In the genomic region with DNA sequence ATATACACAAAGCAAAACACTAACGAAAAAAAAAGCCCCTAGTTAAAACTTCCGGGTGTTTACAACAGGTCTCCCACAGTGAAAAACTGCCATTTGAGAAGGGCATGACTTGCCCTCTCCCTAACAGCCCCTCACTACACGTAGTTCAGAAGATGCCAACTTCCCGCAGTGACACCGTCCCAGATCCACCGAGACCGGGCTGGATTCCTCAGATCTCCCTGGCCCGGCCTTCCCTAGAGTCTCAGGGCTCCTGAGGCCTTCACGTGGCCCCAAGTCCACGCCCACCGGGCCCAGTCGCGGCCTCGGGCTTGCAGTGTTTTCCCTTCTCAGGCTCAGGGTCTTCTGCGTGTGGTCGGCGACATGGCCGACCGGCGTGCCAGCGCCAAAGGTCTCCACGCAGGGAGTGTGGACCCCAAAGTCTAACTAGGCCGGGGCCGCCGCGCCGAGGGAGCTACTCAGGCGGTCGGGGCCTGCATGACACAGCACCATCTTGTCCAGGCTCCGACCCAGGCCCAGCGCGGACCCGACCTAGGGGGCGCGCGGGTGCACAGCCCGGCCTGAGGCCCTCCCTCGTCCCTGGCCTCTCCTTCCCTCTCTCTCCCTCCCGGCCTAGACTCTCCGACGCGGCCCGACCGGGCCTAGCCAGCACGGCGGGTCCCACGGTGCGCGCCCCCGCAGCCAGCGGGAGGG, we compare ENCODE assay signal across 8 mouse cellular contexts. TPM values are rescaled to one million over a fixed set of nuclear protein-coding genes. Genes with fewer than 3 reads are reported as not detected.
DNase-seq lines count a peak whose midpoint lies in the region; ATAC-seq and TF ChIP-seq lines count a peak whose summit lies in the region.

No protein-coding gene starts in this region.

- peak overlapping the region; percentile 93 for H3K4me2 ChIP-seq in hindbrain, postnatal 0 days (ENCODE audit: low read depth, low read length)

- peak overlapping the region; percentile 99 for H3K27ac ChIP-seq in gastrocnemius, adult 2 months
- H3K27ac ChIP-seq in hindbrain, postnatal 0 days: peak overlapping the region; percentile 99

- peaks cover 16% of the 10 kb centered on the region for H3K4me1 ChIP-seq in hindbrain, postnatal 0 days (ENCODE audit: insufficient read depth, low read length)
- peaks cover 37% of the 10 kb centered on the region for H3K4me1 ChIP-seq in megakaryocyte, embryonic 14.5 days

- peak overlapping the region; percentile 97 for H3K9ac ChIP-seq in hindbrain, postnatal 0 days (replicated peaks; ENCODE audit: low read length)

- H3K9me3 ChIP-seq in hindbrain, postnatal 0 days (ENCODE audit: low read length): no peaks in the 10 kb centered on the region
- H3K9me3 ChIP-seq in megakaryocyte, embryonic 14.5 days: no peaks in the 10 kb centered on the region

- peak; percentile 88 for DNase-seq in gastrocnemius, adult 2 months
- DNase-seq in hindbrain, postnatal 0 days (ENCODE audit: low spot score): peak; percentile 77
- peak; percentile 49 to 50 for DNase-seq in left cerebral cortex, adult 8-10 months (ENCODE audit: low spot score in 2 of 2)
- DNase-seq in right cerebral cortex, adult 2 months (ENCODE audit: low spot score in 2 of 2): peak; percentile 55 to 71
- DNase-seq in urinary bladder, postnatal 25 days (ENCODE audit: low spot score): peak; percentile 70

- H3K4me3 ChIP-seq in gastrocnemius, adult 2 months: peak overlapping the region; percentile 98
- peak overlapping the region; percentile 96 for H3K4me3 ChIP-seq in hindbrain, postnatal 0 days (ENCODE audit: low read length)
- peak overlapping the region; percentile 95 for H3K4me3 ChIP-seq in megakaryocyte, embryonic 14.5 days (replicated peaks)

- peak; percentile 7 for ATAC-seq in activated CD4-positive, CD25-positive, alpha-beta regulatory T cell, adult 4 months
- ATAC-seq in common myeloid progenitor, adult 5-6 weeks (replicated peaks; ENCODE audit: low read depth, poor library complexity, severe bottlenecking): peak; percentile 47
- ATAC-seq in hindbrain, postnatal 0 days: peak; percentile 68

- H3K36me3 ChIP-seq in hindbrain, postnatal 0 days (ENCODE audit: insufficient read depth, low read length): peaks cover 7% of the 10 kb centered on the region; the same call in 1 of the 2 replicates
- H3K36me3 ChIP-seq in megakaryocyte, embryonic 14.5 days (replicated peaks; ENCODE audit: low read length): peaks cover 51% of the 10 kb centered on the region

- TF ChIP-seq CTCF in gastrocnemius, adult 2 months (IDR thresholded peaks at IDR 0.05): peak; percentile 38
- peak; percentile 34 for TF ChIP-seq CTCF in hindbrain, postnatal 0 days (IDR thresholded peaks at IDR 0.05; ENCODE audit: low read depth)

- intact Hi-C loops in gastrocnemius, adult 2 months (cut with DNase I): no loop called here

- no peaks in the 10 kb centered on the region for H3K27me3 ChIP-seq in hindbrain, postnatal 0 days (ENCODE audit: insufficient read depth, low read length)
- H3K27me3 ChIP-seq in megakaryocyte, embryonic 14.5 days (replicated peaks): no peaks in the 10 kb centered on the region

- WGBS in hindbrain, postnatal 0 days: under 1% methylated on average over 50 of the region's 51 CpGs

RNA-seq across cellular contexts. Expression of gene Vcp, which starts 0.7 kb away (rescaled TPM):
- polyA plus RNA-seq in activated CD4-positive, CD25-positive, alpha-beta regulatory T cell, adult 4 months (2017; shearing (Covaris generic)): 100 to 1,000 TPM; 146 TPM
- total RNA-seq in common myeloid progenitor, adult 5-6 weeks (2017): 261 and 292 TPM in 2 replicates
- 100 to 1,000 TPM; 229 to 272 TPM for total RNA-seq in gastrocnemius, adult 2 months (2021)
- 187 and 191 TPM in 2 replicates for total RNA-seq in hindbrain, postnatal 0 days (2014; rRNA removed)
- 445 and 455 TPM in 2 replicates for polyA plus RNA-seq in hindbrain, postnatal 0 days (2015; fragmentation: Nextera tagmentation; extraction: Ambion mirVana)
- total RNA-seq in left cerebral cortex, adult 8-10 months (2022): 100 to 1,000 TPM; 173 to 199 (median 188) TPM
- 15.0 and 56.2 TPM in 2 replicates for polyA plus RNA-seq in megakaryocyte, embryonic 14.5 days (2012; ENCODE audit: insufficient read depth, low replicate concordance)

RNA-seq across cellular contexts. Expression of gene Fancg, which starts 10.7 kb away (rescaled TPM):
- 10 to 100 TPM; 16.5 to 27.4 TPM for polyA plus RNA-seq in activated CD4-positive, CD25-positive, alpha-beta regulatory T cell, adult 4 months (2017; shearing (Covaris generic))
- total RNA-seq in common myeloid progenitor, adult 5-6 weeks (2017): 15.4 and 20.2 TPM in 2 replicates
- total RNA-seq in gastrocnemius, adult 2 months (2021): 1 to 10 TPM in 1 of 2 experiments, under 1 TPM in 1; 0.84 to 1.2 TPM
- 10.5 and 13.1 TPM in 2 replicates for total RNA-seq in hindbrain, postnatal 0 days (2014; rRNA removed)
- 14.2 and 14.5 TPM in 2 replicates for polyA plus RNA-seq in hindbrain, postnatal 0 days (2015; fragmentation: Nextera tagmentation; extraction: Ambion mirVana)
- 10 to 100 TPM; 12.5 to 14.6 (median 13.7) TPM for total RNA-seq in left cerebral cortex, adult 8-10 months (2022)
- 4.9 and 7.4 TPM in 2 replicates for polyA plus RNA-seq in megakaryocyte, embryonic 14.5 days (2012; ENCODE audit: insufficient read depth, low replicate concordance)

RNA-seq across cellular contexts. Expression of gene Pigo, which starts 26.0 kb away (rescaled TPM):
- polyA plus RNA-seq in activated CD4-positive, CD25-positive, alpha-beta regulatory T cell, adult 4 months (2017; shearing (Covaris generic)): 10 to 100 TPM; 14.1 to 14.6 TPM
- total RNA-seq in common myeloid progenitor, adult 5-6 weeks (2017): 7.9 and 12.2 TPM in 2 replicates
- total RNA-seq in gastrocnemius, adult 2 months (2021): 10 to 100 TPM in 1 of 2 experiments, 1 to 10 TPM in 1; 4.9 to 10.2 TPM
- total RNA-seq in hindbrain, postnatal 0 days (2014; rRNA removed): 27.7 and 33.4 TPM in 2 replicates
- polyA plus RNA-seq in hindbrain, postnatal 0 days (2015; fragmentation: Nextera tagmentation; extraction: Ambion mirVana): 20.8 and 22.1 TPM in 2 replicates
- 10 to 100 TPM; 23.1 to 31.2 (median 25.2) TPM for total RNA-seq in left cerebral cortex, adult 8-10 months (2022)
- 2.7 and 7.6 TPM in 2 replicates for polyA plus RNA-seq in megakaryocyte, embryonic 14.5 days (2012; ENCODE audit: insufficient read depth, low replicate concordance)

RNA-seq across cellular contexts. Expression of gene 1700022I11Rik, which starts 30.2 kb away (rescaled TPM):
- under 1 TPM in 1 of 2 experiments, not detected in 1; 0.25 TPM for polyA plus RNA-seq in activated CD4-positive, CD25-positive, alpha-beta regulatory T cell, adult 4 months (2017; shearing (Covaris generic))
- 0.41 TPM in 1 of 2 replicates, not detected in the other for total RNA-seq in common myeloid progenitor, adult 5-6 weeks (2017)
- not detected for total RNA-seq in gastrocnemius, adult 2 months (2021)
- total RNA-seq in hindbrain, postnatal 0 days (2014; rRNA removed): not detected in 2 replicates
- polyA plus RNA-seq in hindbrain, postnatal 0 days (2015; fragmentation: Nextera tagmentation; extraction: Ambion mirVana): 0.37 and 0.60 TPM in 2 replicates
- not detected for total RNA-seq in left cerebral cortex, adult 8-10 months (2022)
- polyA plus RNA-seq in megakaryocyte, embryonic 14.5 days (2012; ENCODE audit: insufficient read depth, low replicate concordance): not detected in 2 replicates

RNA-seq across cellular contexts. Expression of gene Stoml2, which starts 31.9 kb away (rescaled TPM):
- 100 to 1,000 TPM; 119 to 161 TPM for polyA plus RNA-seq in activated CD4-positive, CD25-positive, alpha-beta regulatory T cell, adult 4 months (2017; shearing (Covaris generic))
- total RNA-seq in common myeloid progenitor, adult 5-6 weeks (2017): 94.0 and 136 TPM in 2 replicates
- 100 to 1,000 TPM in 1 of 2 experiments, 10 to 100 TPM in 1; 87.5 to 108 TPM for total RNA-seq in gastrocnemius, adult 2 months (2021)
- 86.2 and 118 TPM in 2 replicates for total RNA-seq in hindbrain, postnatal 0 days (2014; rRNA removed)
- 256 and 272 TPM in 2 replicates for polyA plus RNA-seq in hindbrain, postnatal 0 days (2015; fragmentation: Nextera tagmentation; extraction: Ambion mirVana)
- total RNA-seq in left cerebral cortex, adult 8-10 months (2022): 100 to 1,000 TPM in 3 of 4 experiments, 10 to 100 TPM in 1; 97.3 to 121 (median 114) TPM
- 76.4 and 102 TPM in 2 replicates for polyA plus RNA-seq in megakaryocyte, embryonic 14.5 days (2012; ENCODE audit: insufficient read depth, low replicate concordance)

Comparison
In these comparisons a context has a peak if more than half of its experiments do, and no peak if none do; other contexts are left out.
1. Peak in every context shown above with its lines: DNase-seq, ATAC-seq, H3K4me3 ChIP-seq and H3K27ac ChIP-seq.
2. ATAC-seq: peak in every context shown above with its lines; median percentile 68 in hindbrain, postnatal 0 days; 47 in common myeloid progenitor, adult 5-6 weeks; 7 in activated CD4-positive, CD25-positive, alpha-beta regulatory T cell, adult 4 months.